Mouse (Mus musculus) heart, embryonic 14.5 days (tissue): ENCODE data around the gene Gamt. TPM values are rescaled to one million over a fixed set of nuclear protein-coding genes. Genes with fewer than 3 reads are reported as not detected.
A peak's percentile ranks its signal among the peaks of the same experiment; 100 is the strongest.

Experiments
- ATAC-seq: fragments of 200-750 bp; cut with Nextera tagmentation; 2 replicates; pipeline ENCODE4 v1.8.0; 2017; ENCODE audit warnings: low read depth, moderate TSS enrichment; ENCODE audit not compliant: insufficient number of reproducible peaks, insufficient read depth, low FRiP score
- H3K27ac ChIP-seq, 2 experiments: fragments of 200-500 bp in 1 of 2; fragments of 300-500 bp in 1 of 2; sonication (generic) in 1 of 2; replicated peaks in 1 of 2; 2 replicates each; pipeline ENCODE4 v1.5.1; 2012 to 2014; ENCODE audit warnings: low read depth in 2 of 2, low read length in 2 of 2, control low read depth in 1 of 2, mild to moderate bottlenecking in 1 of 2, mixed read lengths in 1 of 2; ENCODE audit not compliant: control insufficient read depth in 1 of 2, insufficient read depth in 1 of 2
- H3K27me3 ChIP-seq: fragments of 300-500 bp; sonication (generic); 2 replicates; pipeline ENCODE4 v1.6.1; 2014; ENCODE audit warnings: mild to moderate bottlenecking, low read length, control low read depth; ENCODE audit not compliant: control insufficient read depth, insufficient read depth
- H3K36me3 ChIP-seq: fragments of 300-500 bp; sonication (generic); 2 replicates; pipeline ENCODE4 v1.6.1; 2014; ENCODE audit warnings: mild to moderate bottlenecking, control low read depth, low read length, mixed read lengths; ENCODE audit not compliant: control insufficient read depth, insufficient read depth
- H3K4me1 ChIP-seq, 2 experiments: fragments of 200-500 bp in 1 of 2; fragments of 300-500 bp in 1 of 2; sonication (generic) in 1 of 2; 2 replicates each; pipeline ENCODE4 v1.6.1; 2012 to 2014; ENCODE audit warnings: low read length in 2 of 2, control low read depth in 1 of 2, mixed read lengths in 1 of 2; ENCODE audit not compliant: control insufficient read depth in 2 of 2, insufficient read depth in 2 of 2
- H3K4me2 ChIP-seq: fragments of 300-500 bp; sonication (generic); 2 replicates; pipeline ENCODE4 v1.6.1; 2014; ENCODE audit warnings: mild to moderate bottlenecking, low read length
- H3K4me3 ChIP-seq, 2 experiments: fragments of 200-500 bp in 1 of 2; fragments of 300-500 bp in 1 of 2; sonication (generic) in 1 of 2; 2 replicates each; pipeline ENCODE4 v1.5.1; 2012 to 2014; ENCODE audit warnings: low read length in 2 of 2, mild to moderate bottlenecking in 2 of 2, control low read depth in 1 of 2, low read depth in 1 of 2, moderate library complexity in 1 of 2; ENCODE audit not compliant: control insufficient read depth in 1 of 2, insufficient read depth in 1 of 2
- H3K9ac ChIP-seq: fragments of 300-500 bp; sonication (generic); 2 replicates; pipeline ENCODE4 v1.6.1; 2014; ENCODE audit warnings: mild to moderate bottlenecking, low read length
- H3K9me3 ChIP-seq: fragments of 300-500 bp; sonication (generic); 2 replicates; pipeline ENCODE4 v1.6.1; 2016; ENCODE audit warnings: low read length, control low read depth; ENCODE audit not compliant: control insufficient read depth
- WGBS: fragments of 180-500 bp; shearing (Covaris S2); extraction: QIAGEN DNeasy Blood & Tissue Kit; methylation state at CpG from one replicate; pipeline ENCODE4 v1.1.7; 2014; 5-methylcytosine and 5-hydroxymethylcytosine counted together
- polyA plus RNA-seq: library from polyadenylated mRNA; unstranded; fragments of >200 nt; fragmentation: Nextera tagmentation; extraction: Ambion mirVana; gene quantifications from 2 replicates; pipeline ENCODE4 v1.2.1, GENCODE M21; 2014

Gene Gamt
- polyA plus RNA-seq, 1 experiment from 2014 or later = 61.5 TPM

DNA sequence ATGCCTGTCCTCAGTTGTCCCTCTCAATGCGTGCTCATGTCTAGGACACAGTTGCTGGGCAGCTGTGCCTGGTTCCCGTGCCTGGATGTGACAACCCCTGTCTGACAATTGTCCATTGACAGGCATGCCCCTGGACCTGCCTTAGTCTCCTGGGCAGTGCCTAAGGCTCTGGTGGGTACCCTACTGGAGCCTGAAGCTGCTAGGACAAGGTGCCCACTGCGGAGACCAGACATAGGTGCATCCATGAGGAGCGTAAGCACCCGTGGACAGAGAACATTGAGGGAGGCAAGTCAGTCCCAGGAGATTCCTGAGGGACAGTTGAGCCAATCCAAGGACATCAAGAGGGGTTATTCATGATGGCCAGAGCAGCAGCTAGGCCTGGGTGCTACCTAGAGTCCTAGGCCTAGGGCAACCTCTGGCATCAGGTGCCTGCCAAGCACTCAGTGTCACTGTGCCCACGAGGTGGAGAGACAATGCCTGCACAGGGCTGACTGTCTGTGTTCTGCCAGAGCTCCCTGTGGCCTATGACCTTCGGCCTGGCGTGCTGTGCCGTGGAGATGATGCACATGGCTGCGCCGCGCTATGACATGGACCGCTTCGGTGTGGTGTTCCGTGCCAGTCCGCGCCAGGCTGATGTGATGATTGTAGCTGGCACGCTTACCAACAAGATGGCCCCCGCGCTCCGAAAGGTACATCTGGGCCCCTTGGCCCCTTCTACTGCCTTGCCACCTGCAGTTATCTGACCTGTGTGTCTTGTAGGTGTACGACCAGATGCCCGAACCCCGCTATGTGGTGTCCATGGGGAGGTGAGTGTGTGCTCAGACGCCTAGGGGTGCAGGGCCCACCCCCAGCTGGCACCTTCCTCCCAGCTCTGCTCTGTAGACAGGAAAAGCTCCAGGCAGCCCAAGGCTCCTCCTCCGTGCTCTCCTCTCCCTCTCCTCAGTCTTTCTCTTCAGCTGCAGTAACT lies 6.2 kb downstream of the Gamt start:
- Histone ChIP-seq H3K4me3 (no peak overlapping the region), H3K9me3 (no peaks in the 10 kb centered on the region), H3K27me3 (no peaks in the 10 kb centered on the region), H3K27ac (no peak overlapping the region), H3K36me3 (peaks cover 77% of the 10 kb centered on the region), H3K4me2 (no peak overlapping the region), H3K9ac (no peak overlapping the region), H3K4me1 (peaks cover 13 to 28% of the 10 kb centered on the region in 2 experiments)
- 93% methylated on average over 26 of the region's 26 CpGs for WGBS
- no peak for ATAC-seq

DNA sequence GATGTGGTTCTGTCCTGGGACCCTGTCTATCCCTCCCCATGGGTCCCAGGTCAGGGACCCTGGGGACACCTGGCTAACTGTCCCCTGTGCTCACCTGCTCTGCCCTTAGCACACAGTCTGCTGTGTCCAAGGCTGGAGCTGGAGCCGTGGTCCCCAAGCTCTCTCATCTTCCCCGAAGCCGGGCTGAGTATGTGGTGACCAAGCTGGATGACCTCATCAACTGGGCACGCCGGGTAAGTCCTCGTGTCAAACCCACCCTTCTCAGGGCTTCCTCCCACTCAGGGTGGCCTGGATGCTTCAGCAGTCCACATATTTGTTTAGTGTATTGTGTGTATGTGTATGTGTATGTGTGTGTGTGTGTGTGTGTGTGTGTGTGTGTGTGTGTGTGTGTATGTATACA lies 7.3 kb downstream of the Gamt start:
- Histone ChIP-seq H3K4me3 (no peak overlapping the region), H3K9me3 (no peaks in the 10 kb centered on the region), H3K27me3 (no peaks in the 10 kb centered on the region), H3K9ac (no peak overlapping the region), H3K36me3 (peaks cover 69% of the 10 kb centered on the region), H3K4me1 (peaks cover 8 to 17% of the 10 kb centered on the region in 2 experiments), H3K4me2 (no peak overlapping the region), H3K27ac (no peak overlapping the region)
- 76% methylated on average over 6 of the region's 6 CpGs for WGBS
- ATAC-seq = no peak

DNA sequence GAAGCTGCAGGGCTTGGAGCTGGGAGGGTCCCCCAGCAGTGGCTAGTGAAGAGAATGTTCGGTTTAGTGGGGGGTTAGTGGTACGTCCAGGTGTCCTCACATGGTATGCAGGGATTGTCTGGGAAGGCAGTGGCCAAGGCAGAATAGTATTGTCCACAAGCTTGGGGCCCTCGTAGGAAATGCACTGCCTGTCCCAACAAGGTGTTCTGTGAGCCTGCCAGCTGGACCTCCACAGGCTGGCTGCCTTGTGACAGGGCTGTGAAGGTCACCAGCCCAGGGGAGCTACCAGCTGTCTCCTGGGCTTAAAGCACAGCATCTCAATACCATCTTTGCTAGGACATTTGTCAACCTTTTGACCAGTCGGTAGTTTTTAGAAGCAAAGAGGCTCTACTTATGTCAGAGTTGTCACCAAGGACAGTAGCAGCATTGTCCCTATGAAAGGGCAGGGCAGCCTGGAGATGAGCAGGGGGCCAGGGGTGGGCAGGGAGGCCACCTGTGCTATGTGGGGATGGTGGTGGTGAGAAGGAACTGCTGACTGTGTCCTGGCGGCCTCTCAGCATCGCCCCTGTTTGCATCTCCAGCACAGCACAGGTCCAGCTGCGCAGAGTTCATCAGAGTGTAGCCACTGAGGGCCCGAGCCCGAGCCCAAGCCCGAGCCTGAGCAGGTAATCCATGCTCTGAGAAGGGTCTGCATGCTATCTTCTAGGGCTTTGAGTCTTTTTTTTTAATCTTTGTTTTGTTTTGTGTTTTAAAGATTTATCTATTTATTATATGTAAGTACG lies 8.1 kb downstream of the Gamt start:
- H3K36me3 ChIP-seq = peaks cover 60% of the 10 kb centered on the region
- 84% methylated on average over 11 of the region's 11 CpGs for WGBS

DNA sequence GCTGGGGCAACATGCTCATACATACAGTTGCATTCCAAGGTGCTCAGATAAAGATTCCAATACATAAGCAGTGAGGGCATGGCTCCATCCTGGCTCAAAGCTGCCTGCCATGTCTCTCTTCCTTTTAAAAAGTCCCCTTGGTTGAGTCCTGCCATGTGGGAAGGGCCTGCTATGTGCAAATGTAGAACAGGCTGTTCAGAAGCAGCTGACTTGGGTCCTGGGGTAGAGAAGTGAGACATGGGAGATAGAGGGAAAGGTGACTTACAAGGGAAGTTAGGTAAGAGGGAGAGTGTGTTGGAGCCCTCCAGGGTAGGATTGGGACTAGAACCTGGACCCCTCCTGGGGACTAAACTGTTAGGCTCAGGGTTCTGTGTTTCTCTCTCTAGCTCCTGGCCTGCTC lies 8.8 kb downstream of the Gamt start:
- no peak for ATAC-seq
- Histone ChIP-seq H3K36me3 (peaks cover 53% of the 10 kb centered on the region), H3K27ac (no peak overlapping the region), H3K27me3 (no peaks in the 10 kb centered on the region), H3K4me2 (no peak overlapping the region), H3K4me1 (peaks cover 8 to 17% of the 10 kb centered on the region in 2 experiments), H3K9me3 (no peaks in the 10 kb centered on the region), H3K4me3 (no peak overlapping the region), H3K9ac (no peak overlapping the region)

More for the DNA sequence above, 8.1 kb downstream of the Gamt start:
- H3K9ac ChIP-seq = no peak overlapping the region
- H3K27ac ChIP-seq = no peak overlapping the region
- H3K27me3 ChIP-seq = no peaks in the 10 kb centered on the region
- peaks cover 8 to 17% of the 10 kb centered on the region in 2 experiments for H3K4me1 ChIP-seq
- H3K4me3 ChIP-seq = no peak overlapping the region
- ATAC-seq = no peak
- no peak overlapping the region for H3K4me2 ChIP-seq
- no peaks in the 10 kb centered on the region for H3K9me3 ChIP-seq

DNA sequence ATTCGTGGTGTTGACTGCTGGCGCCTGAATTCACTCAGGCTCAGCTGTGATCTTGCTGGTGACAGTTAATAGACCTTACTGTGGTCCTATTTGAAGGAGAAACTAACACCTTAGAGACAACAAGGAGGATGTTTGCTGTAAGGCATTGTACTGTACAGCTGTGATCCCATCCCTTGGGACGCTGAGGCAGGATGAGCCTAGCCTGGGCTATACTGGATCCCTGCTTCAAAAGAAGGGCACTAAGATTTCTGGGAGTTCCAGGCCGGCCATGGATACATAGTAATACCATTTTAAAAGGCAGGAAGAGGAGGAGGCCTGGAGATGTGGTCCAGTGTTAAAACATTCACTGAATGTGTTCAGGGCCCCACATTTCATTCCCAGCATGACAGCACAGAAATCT lies 10.2 kb downstream of the Gamt start:
- Histone ChIP-seq H3K36me3 (peaks cover 39% of the 10 kb centered on the region), H3K9ac (peak overlapping the region; percentile 95), H3K4me3 (peak overlapping the region in 1 of 2 experiments; percentile 90; a peak in 1 of 4 replicates), H3K27me3 (no peaks in the 10 kb centered on the region), H3K27ac (no peak overlapping the region), H3K4me1 (peaks cover 6 to 14% of the 10 kb centered on the region in 2 experiments), H3K4me2 (peak overlapping the region; percentile 91), H3K9me3 (no peaks in the 10 kb centered on the region)
- no peak for ATAC-seq
- 90% methylated on average over 4 of the region's 4 CpGs for WGBS

DNA sequence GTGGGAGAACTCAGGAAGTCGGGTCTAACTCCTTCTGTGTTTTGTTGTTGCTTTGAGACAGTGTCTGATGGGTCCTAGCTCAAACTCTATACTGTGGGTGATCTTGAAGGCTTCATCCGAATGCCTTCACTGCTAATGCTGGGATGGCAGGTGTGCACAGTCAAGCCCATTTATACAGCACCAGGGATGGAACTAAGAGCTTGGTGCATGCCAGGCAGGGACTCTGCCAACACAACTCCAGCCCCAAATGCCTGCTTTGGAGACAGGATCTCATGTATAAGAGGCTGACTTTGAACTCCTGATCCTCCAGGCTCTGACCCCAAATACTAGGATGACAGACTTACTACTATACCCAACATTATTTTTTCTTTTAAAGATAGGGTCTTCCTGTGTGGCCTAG lies 10.8 kb downstream of the Gamt start:
- WGBS = 29% methylated on average over 2 of the region's 2 CpGs
- Histone ChIP-seq H3K27ac (peak overlapping the region in 1 of 2 experiments; percentile 95; a peak in 3 of 4 replicates), H3K4me3 (peak overlapping the region; percentile 82 to 90), H3K36me3 (peaks cover 34% of the 10 kb centered on the region), H3K4me1 (peaks cover 9 to 19% of the 10 kb centered on the region in 2 experiments), H3K4me2 (peak overlapping the region; percentile 91), H3K9ac (peak overlapping the region; percentile 95), H3K9me3 (no peaks in the 10 kb centered on the region), H3K27me3 (no peaks in the 10 kb centered on the region)
- no peak for ATAC-seq

DNA sequence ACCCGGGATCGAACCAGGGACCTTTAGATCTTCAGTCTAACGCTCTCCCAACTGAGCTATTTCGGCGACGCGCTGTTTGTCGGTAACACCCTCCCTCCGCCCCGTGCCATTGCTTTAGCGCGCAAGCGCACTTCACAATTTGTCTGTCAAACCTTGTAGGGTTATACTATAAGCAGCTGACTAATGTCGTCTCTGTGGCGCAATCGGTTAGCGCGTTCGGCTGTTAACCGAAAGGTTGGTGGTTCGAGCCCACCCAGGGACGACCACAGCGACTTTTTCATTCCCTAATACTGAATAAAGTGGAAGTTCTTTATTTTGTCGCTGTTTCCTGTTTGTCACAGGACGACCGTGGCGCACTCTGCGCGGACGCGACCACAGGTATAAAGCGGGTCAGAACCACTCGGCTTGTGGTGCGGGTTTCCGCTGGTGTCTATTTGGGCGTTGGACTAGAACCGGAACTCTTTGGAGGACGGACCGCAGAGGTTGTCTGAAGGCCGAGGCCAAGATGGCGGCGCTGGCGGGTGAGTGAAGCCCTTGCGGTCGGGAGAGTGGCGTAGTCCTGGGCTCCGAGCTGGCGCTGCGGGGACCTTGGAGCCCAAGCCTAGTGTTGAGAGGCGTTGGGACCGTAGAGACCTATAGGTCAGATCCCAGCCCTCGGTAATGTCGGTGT lies 11.7 kb downstream of the Gamt start, which contains the start of gene Ndufs7:
TSS of gene Ndufs7 (plus strand) at position 151 of the 670 bp plus-strand sequence.
- Histone ChIP-seq H3K4me3 (peak within 1 kb of the TSS; percentile 82 to 90), H3K4me1 (peaks cover 9 to 19% of the 10 kb centered on the region in 2 experiments), H3K4me2 (peak within 1 kb of the TSS; percentile 91), H3K9me3 (no peaks in the 10 kb centered on the region), H3K27me3 (no peaks in the 10 kb centered on the region), H3K27ac (peak within 1 kb of the TSS; percentile 95), H3K9ac (peak within 1 kb of the TSS; percentile 95), H3K36me3 (peaks cover 30% of the 10 kb centered on the region)
- WGBS = under 1% methylated on average over 53 of the region's 53 CpGs
- ATAC-seq = peak; percentile 79
